Mouse (Mus musculus): ENCODE measurements around the gene Ly6g6e. TPM values are rescaled to one million over a fixed set of nuclear protein-coding genes. Genes with fewer than 3 reads are reported as not detected.
"Not testable (repeated sequence)": the region's sequence is repeated elsewhere in the genome, so short reads cannot be mapped to it uniquely, and the experiment has no call there.

Ly6g6e gene
- polyA plus RNA-seq, 1 experiment from 2014 or later = 10.0 TPM

GRCm38 (mm10) chr17:35120745-35121142 is 44.0 kb downstream of the Ly6g6e start:
- Histone ChIP-seq H3K36me3 (peaks cover 42% of the 10 kb centered on the region), H3K27ac (replicated peaks) (peak overlapping the region; percentile 74), H3K9me3 (no peaks in the 10 kb centered on the region), H3K9ac (replicated peaks) (peak overlapping the region; percentile 98), H3K4me3 (peak overlapping the region; percentile 94), H3K27me3 (no peaks in the 10 kb centered on the region), H3K4me2 (replicated peaks) (peak overlapping the region; percentile 93), H3K4me1 (peaks cover 30% of the 10 kb centered on the region)
- under 1% methylated on average over 33 of the region's 33 CpGs for WGBS
- no peak for ATAC-seq (replicated peaks)

GRCm38 (mm10) chr17:35121143-35121799 is 44.6 kb downstream of the Ly6g6e start, which contains the start of gene Gpank1:
Gpank1 (plus strand) TSS chr17:35121455.
- H3K27ac ChIP-seq (replicated peaks) = peak within 1 kb of the TSS; percentile 94
- WGBS = under 1% methylated on average over 50 of the region's 50 CpGs
- no peaks in the 10 kb centered on the region for H3K9me3 ChIP-seq
- ATAC-seq (replicated peaks) = peak; percentile 96
- peak within 1 kb of the TSS; percentile 94 for H3K4me3 ChIP-seq
- H3K4me1 ChIP-seq = peaks cover 34% of the 10 kb centered on the region
- H3K27me3 ChIP-seq = no peaks in the 10 kb centered on the region
- peaks cover 36% of the 10 kb centered on the region for H3K36me3 ChIP-seq
- H3K4me2 ChIP-seq (replicated peaks) = peak within 1 kb of the TSS; percentile 93
- H3K9ac ChIP-seq (replicated peaks) = peak within 1 kb of the TSS; percentile 98

GRCm38 (mm10) chr17:35121871-35122303 is 45.2 kb downstream of the Ly6g6e start, which contains the start of gene Csnk2b:
Csnk2b (minus strand) TSS chr17:35122053.
- Histone ChIP-seq H3K27me3 (no peaks in the 10 kb centered on the region), H3K27ac (replicated peaks) (peak within 1 kb of the TSS; percentile 94), H3K9me3 (no peaks in the 10 kb centered on the region), H3K4me2 (replicated peaks) (peak within 1 kb of the TSS; percentile 93), H3K36me3 (peaks cover 32% of the 10 kb centered on the region), H3K9ac (replicated peaks) (peak within 1 kb of the TSS; percentile 98), H3K4me3 (peak within 1 kb of the TSS; percentile 94), H3K4me1 (peaks cover 40% of the 10 kb centered on the region)
- under 1% methylated on average over 19 of the region's 19 CpGs for WGBS
- peak; percentile 24; the same call in 1 of the 2 replicates for ATAC-seq (replicated peaks)

- Histone ChIP-seq H3K36me3 (peaks cover 21% of the 10 kb centered on the region), H3K4me1 (peaks cover 49% of the 10 kb centered on the region)
- H3K9me3 ChIP-seq; ATAC-seq (replicated peaks); H3K9ac ChIP-seq (replicated peaks); H3K27ac ChIP-seq (replicated peaks); H3K27me3 ChIP-seq; H3K4me2 ChIP-seq (replicated peaks); H3K4me3 ChIP-seq: not testable (repeated sequence)
- WGBS = 93% methylated on average over 9 of the region's 9 CpGs
These were observed 46.6 kb downstream of the Ly6g6e start for GRCm38 (mm10) chr17:35123287-35123686.

GRCm38 (mm10) chr17:35124261-35124896 is 47.7 kb downstream of the Ly6g6e start:
- H3K9me3 ChIP-seq; H3K27ac ChIP-seq (replicated peaks); ATAC-seq (replicated peaks); H3K4me2 ChIP-seq (replicated peaks); H3K27me3 ChIP-seq; H3K9ac ChIP-seq (replicated peaks); H3K4me3 ChIP-seq: not testable (repeated sequence)
- peaks cover 52% of the 10 kb centered on the region for H3K4me1 ChIP-seq
- WGBS = 88% methylated on average over 12 of the region's 12 CpGs
- H3K36me3 ChIP-seq = peaks cover 14% of the 10 kb centered on the region

GRCm38 (mm10) chr17:35125081-35125480 is 48.4 kb downstream of the Ly6g6e start:
- H3K27me3 ChIP-seq = no peaks in the 10 kb centered on the region
- H3K9ac ChIP-seq (replicated peaks) = no peak overlapping the region
- H3K4me2 ChIP-seq (replicated peaks) = no peak overlapping the region
- ATAC-seq (replicated peaks) = no peak
- 100% methylated on average over 1 of the region's 1 CpGs for WGBS
- H3K9me3 ChIP-seq = no peaks in the 10 kb centered on the region
- H3K4me1 ChIP-seq = peaks cover 46% of the 10 kb centered on the region
- no peak overlapping the region for H3K4me3 ChIP-seq
- H3K27ac ChIP-seq (replicated peaks) = no peak overlapping the region
- H3K36me3 ChIP-seq = peaks cover 14% of the 10 kb centered on the region

GRCm38 (mm10) chr17:35125578-35125977 is 48.9 kb downstream of the Ly6g6e start:
- H3K27ac ChIP-seq (replicated peaks) = peak overlapping the region; percentile 80; the same call in 1 of the 2 replicates
- peak overlapping the region; percentile 86 for H3K4me3 ChIP-seq
- H3K9me3 ChIP-seq = no peaks in the 10 kb centered on the region
- peak overlapping the region; percentile 83 for H3K4me2 ChIP-seq (replicated peaks)
- H3K9ac ChIP-seq (replicated peaks) = peak overlapping the region; percentile 85
- H3K4me1 ChIP-seq = peaks cover 41% of the 10 kb centered on the region
- H3K27me3 ChIP-seq = no peaks in the 10 kb centered on the region
- ATAC-seq (replicated peaks) = no peak
- H3K36me3 ChIP-seq = peaks cover 14% of the 10 kb centered on the region
- 35% methylated on average over 6 of the region's 6 CpGs for WGBS

GRCm38 (mm10) chr17:35126206-35126611 is 49.5 kb downstream of the Ly6g6e start, which contains the start of gene D17H6S53E:
D17H6S53E (plus strand) TSS chr17:35126373.
- WGBS = 0% methylated on average over 36 of the region's 36 CpGs
- peak within 1 kb of the TSS; percentile 85 for H3K9ac ChIP-seq (replicated peaks)

GRCm38 (mm10) chr17:35127017-35127416 is 50.3 kb downstream of the Ly6g6e start:
- H3K4me3 ChIP-seq = peak overlapping the region; percentile 86
- no peak for ATAC-seq (replicated peaks)
- H3K4me2 ChIP-seq (replicated peaks) = peak overlapping the region; percentile 83
- H3K4me1 ChIP-seq = peaks cover 39% of the 10 kb centered on the region
- H3K9me3 ChIP-seq = no peaks in the 10 kb centered on the region
- no peak overlapping the region for H3K27ac ChIP-seq (replicated peaks)
- H3K27me3 ChIP-seq = no peaks in the 10 kb centered on the region
- 79% methylated on average over 13 of the region's 13 CpGs for WGBS
- peak overlapping the region; percentile 85; the same call in 1 of the 2 replicates for H3K9ac ChIP-seq (replicated peaks)
- peaks cover 14% of the 10 kb centered on the region for H3K36me3 ChIP-seq

More at GRCm38 (mm10) chr17:35126206-35126611, 49.5 kb downstream of the Ly6g6e start, which contains the start of gene D17H6S53E:
- ATAC-seq (replicated peaks) = peak; percentile 17; the same call in 1 of the 2 replicates
- Histone ChIP-seq H3K36me3 (peaks cover 14% of the 10 kb centered on the region), H3K4me3 (peak within 1 kb of the TSS; percentile 86), H3K4me1 (peaks cover 40% of the 10 kb centered on the region), H3K27ac (replicated peaks) (peak within 1 kb of the TSS; percentile 80), H3K4me2 (replicated peaks) (peak within 1 kb of the TSS; percentile 83), H3K27me3 (no peaks in the 10 kb centered on the region), H3K9me3 (no peaks in the 10 kb centered on the region)

Other genes with a start within 250 kb of the Ly6g6e start
- gene Stk19, start 240.0 kb upstream of the Ly6g6e start, polyA plus RNA-seq (2015; fragmentation: Nextera tagmentation; extraction: Ambion mirVana) = 39.8 and 43.0 TPM in 2 replicates
- gene Dxo, start 239.9 kb upstream of the Ly6g6e start, polyA plus RNA-seq (2015; fragmentation: Nextera tagmentation; extraction: Ambion mirVana) = 75.2 and 77.8 TPM in 2 replicates
- gene Skiv2l, start 226.7 kb upstream of the Ly6g6e start, polyA plus RNA-seq (2015; fragmentation: Nextera tagmentation; extraction: Ambion mirVana) = 59.6 and 59.7 TPM in 2 replicates
- gene Nelfe, start 226.5 kb upstream of the Ly6g6e start, polyA plus RNA-seq (2015; fragmentation: Nextera tagmentation; extraction: Ambion mirVana) = 94.9 and 97.1 TPM in 2 replicates
- 1.8 and 2.1 TPM in 2 replicates for gene Cfb, start 214.4 kb upstream of the Ly6g6e start, polyA plus RNA-seq (2015; fragmentation: Nextera tagmentation; extraction: Ambion mirVana)
- gene Zbtb12, start 197.4 kb upstream of the Ly6g6e start, polyA plus RNA-seq (2015; fragmentation: Nextera tagmentation; extraction: Ambion mirVana) = 9.5 and 9.9 TPM in 2 replicates
- gene Gm20547, start 194.9 kb upstream of the Ly6g6e start, polyA plus RNA-seq (2015; fragmentation: Nextera tagmentation; extraction: Ambion mirVana) = 0.17 TPM in 1 of 2 replicates, not detected in the other
- 0.77 and 1.5 TPM in 2 replicates for gene C2, start 178.6 kb upstream of the Ly6g6e start, polyA plus RNA-seq (2015; fragmentation: Nextera tagmentation; extraction: Ambion mirVana)
- gene Ehmt2, start 178.4 kb upstream of the Ly6g6e start, polyA plus RNA-seq (2015; fragmentation: Nextera tagmentation; extraction: Ambion mirVana) = 108 and 111 TPM in 2 replicates
- not detected in 2 replicates for gene Slc44a4, start 162.4 kb upstream of the Ly6g6e start, polyA plus RNA-seq (2015; fragmentation: Nextera tagmentation; extraction: Ambion mirVana)
- 27.9 and 31.0 TPM in 2 replicates for gene Neu1, start 145.6 kb upstream of the Ly6g6e start, polyA plus RNA-seq (2015; fragmentation: Nextera tagmentation; extraction: Ambion mirVana)
- 0.10 and 0.17 TPM in 2 replicates for gene Hspa1b, start 117.7 kb upstream of the Ly6g6e start, polyA plus RNA-seq (2015; fragmentation: Nextera tagmentation; extraction: Ambion mirVana)
- gene Gm20481, start 107.0 kb upstream of the Ly6g6e start, polyA plus RNA-seq (2015; fragmentation: Nextera tagmentation; extraction: Ambion mirVana) = not detected in 2 replicates
- gene Hspa1a, start 104.7 kb upstream of the Ly6g6e start, polyA plus RNA-seq (2015; fragmentation: Nextera tagmentation; extraction: Ambion mirVana) = 3.6 and 3.7 TPM in 2 replicates
- 1.5 TPM in 2 replicates for gene Hspa1l, start 104.2 kb upstream of the Ly6g6e start, polyA plus RNA-seq (2015; fragmentation: Nextera tagmentation; extraction: Ambion mirVana)
- 132 and 149 TPM in 2 replicates for gene Lsm2, start 95.0 kb upstream of the Ly6g6e start, polyA plus RNA-seq (2015; fragmentation: Nextera tagmentation; extraction: Ambion mirVana)
- gene Vars, start 75.9 kb upstream of the Ly6g6e start, polyA plus RNA-seq (2015; fragmentation: Nextera tagmentation; extraction: Ambion mirVana) = 82.9 and 88.6 TPM in 2 replicates
- gene Vwa7, start 60.3 kb upstream of the Ly6g6e start, polyA plus RNA-seq (2015; fragmentation: Nextera tagmentation; extraction: Ambion mirVana) = 0.14 and 0.28 TPM in 2 replicates
- 5.8 and 5.9 TPM in 2 replicates for gene Sapcd1, start 48.9 kb upstream of the Ly6g6e start, polyA plus RNA-seq (2015; fragmentation: Nextera tagmentation; extraction: Ambion mirVana)
- gene Msh5, start 30.2 kb upstream of the Ly6g6e start, polyA plus RNA-seq (2015; fragmentation: Nextera tagmentation; extraction: Ambion mirVana) = 2.8 and 3.2 TPM in 2 replicates
- 98.4 and 100 TPM in 2 replicates for gene Clic1, start 26.9 kb upstream of the Ly6g6e start, polyA plus RNA-seq (2015; fragmentation: Nextera tagmentation; extraction: Ambion mirVana)
- 540 and 556 TPM in 2 replicates for gene Ddah2, start 17.9 kb upstream of the Ly6g6e start, polyA plus RNA-seq (2015; fragmentation: Nextera tagmentation; extraction: Ambion mirVana)
- gene Ly6g6c, start 11.5 kb upstream of the Ly6g6e start, polyA plus RNA-seq (2015; fragmentation: Nextera tagmentation; extraction: Ambion mirVana) = not detected in 2 replicates
- 0.15 and 0.17 TPM in 2 replicates for gene Mpig6b, start 10.7 kb upstream of the Ly6g6e start, polyA plus RNA-seq (2015; fragmentation: Nextera tagmentation; extraction: Ambion mirVana)
- 0.46 and 0.47 TPM in 2 replicates for gene Ly6g6d, start 1.2 kb downstream of the Ly6g6e start, polyA plus RNA-seq (2015; fragmentation: Nextera tagmentation; extraction: Ambion mirVana)
- 0.32 TPM in 1 of 2 replicates, not detected in the other for gene Ly6g6f, start 8.7 kb downstream of the Ly6g6e start, polyA plus RNA-seq (2015; fragmentation: Nextera tagmentation; extraction: Ambion mirVana)
- gene Abhd16a, start 12.4 kb downstream of the Ly6g6e start, polyA plus RNA-seq (2015; fragmentation: Nextera tagmentation; extraction: Ambion mirVana) = 93.2 and 97.4 TPM in 2 replicates
- not detected in 2 replicates for gene Ly6g5c, start 31.4 kb downstream of the Ly6g6e start, polyA plus RNA-seq (2015; fragmentation: Nextera tagmentation; extraction: Ambion mirVana)
- gene Ly6g5b, start 38.5 kb downstream of the Ly6g6e start, polyA plus RNA-seq (2015; fragmentation: Nextera tagmentation; extraction: Ambion mirVana) = 1.2 and 1.3 TPM in 2 replicates
- gene Gpank1, start 44.6 kb downstream of the Ly6g6e start, polyA plus RNA-seq (2015; fragmentation: Nextera tagmentation; extraction: Ambion mirVana) = 29.3 and 32.0 TPM in 2 replicates
- gene Csnk2b, start 45.2 kb downstream of the Ly6g6e start, polyA plus RNA-seq (2015; fragmentation: Nextera tagmentation; extraction: Ambion mirVana) = 307 and 309 TPM in 2 replicates
- gene D17H6S53E, start 49.5 kb downstream of the Ly6g6e start, polyA plus RNA-seq (2015; fragmentation: Nextera tagmentation; extraction: Ambion mirVana) = 8.7 TPM in 2 replicates
- 0.28 and 0.31 TPM in 2 replicates for gene Apom, start 55.1 kb downstream of the Ly6g6e start, polyA plus RNA-seq (2015; fragmentation: Nextera tagmentation; extraction: Ambion mirVana)
- gene Bag6, start 58.3 kb downstream of the Ly6g6e start, polyA plus RNA-seq (2015; fragmentation: Nextera tagmentation; extraction: Ambion mirVana) = 92.3 and 93.8 TPM in 2 replicates
- 185 and 208 TPM in 2 replicates for gene Prrc2a, start 88.0 kb downstream of the Ly6g6e start, polyA plus RNA-seq (2015; fragmentation: Nextera tagmentation; extraction: Ambion mirVana)
- 5.7 and 7.8 TPM in 2 replicates for gene Aif1, start 99.2 kb downstream of the Ly6g6e start, polyA plus RNA-seq (2015; fragmentation: Nextera tagmentation; extraction: Ambion mirVana)
- gene Lst1, start 111.5 kb downstream of the Ly6g6e start, polyA plus RNA-seq (2015; fragmentation: Nextera tagmentation; extraction: Ambion mirVana) = 6.2 and 6.8 TPM in 2 replicates
- gene Ltb, start 117.5 kb downstream of the Ly6g6e start, polyA plus RNA-seq (2015; fragmentation: Nextera tagmentation; extraction: Ambion mirVana) = 0.25 and 0.70 TPM in 2 replicates
- gene Tnf, start 125.1 kb downstream of the Ly6g6e start, polyA plus RNA-seq (2015; fragmentation: Nextera tagmentation; extraction: Ambion mirVana) = not detected in 2 replicates
- 0.36 TPM in 1 of 2 replicates, not detected in the other for gene Lta, start 128.4 kb downstream of the Ly6g6e start, polyA plus RNA-seq (2015; fragmentation: Nextera tagmentation; extraction: Ambion mirVana)
- gene Gm16181, start 143.9 kb downstream of the Ly6g6e start, polyA plus RNA-seq (2015; fragmentation: Nextera tagmentation; extraction: Ambion mirVana) = 0.61 and 1.1 TPM in 2 replicates
- gene Atp6v1g2, start 156.8 kb downstream of the Ly6g6e start, polyA plus RNA-seq (2015; fragmentation: Nextera tagmentation; extraction: Ambion mirVana) = 38.2 and 41.5 TPM in 2 replicates
- 11.7 and 12.3 TPM in 2 replicates for gene Nfkbil1, start 158.9 kb downstream of the Ly6g6e start, polyA plus RNA-seq (2015; fragmentation: Nextera tagmentation; extraction: Ambion mirVana)
- 478 and 488 TPM in 2 replicates for gene Ddx39b, start 164.8 kb downstream of the Ly6g6e start, polyA plus RNA-seq (2015; fragmentation: Nextera tagmentation; extraction: Ambion mirVana)
- gene H2-D1, start 185.8 kb downstream of the Ly6g6e start, polyA plus RNA-seq (2015; fragmentation: Nextera tagmentation; extraction: Ambion mirVana) = 48.1 and 50.1 TPM in 2 replicates
- gene H2-Q1, start 243.5 kb downstream of the Ly6g6e start, polyA plus RNA-seq (2015; fragmentation: Nextera tagmentation; extraction: Ambion mirVana) = 0.27 and 0.32 TPM in 2 replicates

Measured in forebrain, embryonic 15.5 days (tissue).